Mouse (Mus musculus) heart, postnatal 0 days (tissue): Measurements from ENCODE around the gene T. TPM values are rescaled to one million over a fixed set of nuclear protein-coding genes. Genes with fewer than 3 reads are reported as not detected.
"Not testable (repeated sequence)": the region's sequence is repeated elsewhere in the genome, so short reads cannot be mapped to it uniquely, and the experiment has no call there.

ENCODE experiments used
- ATAC-seq: fragments of 200-750 bp; cut with Nextera tagmentation; 2 replicates; pipeline ENCODE4 v1.8.0; 2017; ENCODE audit warnings: low read depth, moderate number of reproducible peaks, moderate library complexity; ENCODE audit not compliant: insufficient read depth
- DNase-seq: peaks from one replicate; pipeline ENCODE4 v3.0.0-alpha.2; 2016; ENCODE audit warnings: low spot score
- H3K27ac ChIP-seq: fragments of 300-500 bp; sonication (generic); 2 replicates; pipeline ENCODE4 v1.5.1; 2014; ENCODE audit warnings: low read depth, mild to moderate bottlenecking
- H3K27me3 ChIP-seq: fragments of 300-500 bp; sonication (generic); 2 replicates; pipeline ENCODE4 v1.6.1; 2014; ENCODE audit warnings: low read length, mixed read lengths; ENCODE audit not compliant: control insufficient read depth, insufficient read depth
- H3K36me3 ChIP-seq: fragments of 300-500 bp; sonication (generic); replicated peaks from 2 replicates; pipeline ENCODE4 v1.6.1; 2014; ENCODE audit warnings: low read length, mixed read lengths; ENCODE audit not compliant: control insufficient read depth, insufficient read depth
- H3K4me1 ChIP-seq: fragments of 300-500 bp; sonication (generic); 2 replicates; pipeline ENCODE4 v1.6.1; 2014; ENCODE audit warnings: antibody characterized with exemption; ENCODE audit not compliant: control insufficient read depth, insufficient read depth
- H3K4me2 ChIP-seq: fragments of 300-500 bp; sonication (generic); 2 replicates; pipeline ENCODE4 v1.6.1; 2014; ENCODE audit warnings: low read depth, mild to moderate bottlenecking, low read length, moderate library complexity
- H3K4me3 ChIP-seq: fragments of 300-500 bp; sonication (generic); 2 replicates; pipeline ENCODE4 v1.5.1; 2014; ENCODE audit warnings: low read depth, low read length
- H3K9ac ChIP-seq: fragments of 300-500 bp; sonication (generic); replicated peaks from 2 replicates; pipeline ENCODE4 v1.6.1; 2014; ENCODE audit warnings: low read depth, low read length, mixed read lengths
- H3K9me3 ChIP-seq: fragments of 300-500 bp; sonication (generic); replicated peaks from 2 replicates; pipeline ENCODE4 v1.6.1; 2016; ENCODE audit warnings: low read length; ENCODE audit not compliant: control insufficient read depth
- CTCF ChIP-seq: IDR thresholded peaks from 2 replicates; pipeline ENCODE4 v1.5.1; 2016; ENCODE audit warnings: antibody characterized with exemption, control low read depth, low read depth
- EP300 ChIP-seq: IDR thresholded peaks from 2 replicates; pipeline ENCODE4 v1.6.1; 2016; ENCODE audit warnings: antibody characterized with exemption, low read depth
- WGBS: fragments of 180-500 bp; shearing (Covaris S2); extraction: QIAGEN DNeasy Blood & Tissue Kit; methylation state at CpG from one replicate; pipeline ENCODE4 v1.1.7; 2014; 5-methylcytosine and 5-hydroxymethylcytosine counted together
- polyA plus RNA-seq: library from polyadenylated mRNA; unstranded; fragments of >200 nt; fragmentation: Nextera tagmentation; extraction: Ambion mirVana; gene quantifications from 2 replicates; pipeline ENCODE4 v1.2.1, GENCODE M21; 2015
- total RNA-seq: library from RNA; depleted of rRNA; stranded (reverse); fragments of >200 nt; gene quantifications from 2 replicates; pipeline ENCODE4 v1.2.3, GENCODE M21; 2014; ENCODE audit warnings: low replicate concordance

The T gene
- total and polyA plus RNA-seq, 2 experiments from 2014 or later, result 0.12 TPM; not detected in 1

DNA sequence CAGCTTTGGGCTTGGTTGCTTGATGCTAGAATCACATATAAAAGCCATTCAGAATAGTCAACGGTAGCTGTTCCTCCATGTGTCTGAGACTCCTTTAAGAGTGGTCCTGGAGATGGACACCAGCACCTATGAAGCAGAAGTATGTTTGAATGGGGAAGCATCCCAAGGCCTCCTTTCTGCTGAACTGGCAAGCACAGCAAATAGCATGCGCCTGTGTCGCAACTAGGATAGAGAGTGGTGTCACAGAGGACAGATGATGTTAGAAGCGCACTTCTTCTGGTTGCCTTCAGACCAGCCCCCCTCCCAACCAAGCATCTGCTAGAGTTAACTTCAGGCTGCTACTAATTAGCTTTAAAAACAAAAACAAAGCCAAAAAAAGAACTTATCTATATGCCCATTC is 43.7 kb upstream of the T start:
- H3K4me1 ChIP-seq, result no peaks in the 10 kb centered on the region
- no peak overlapping the region for H3K27ac ChIP-seq
- no peaks in the 10 kb centered on the region for H3K9me3 ChIP-seq
- H3K4me3 ChIP-seq, result no peak overlapping the region
- 52% methylated on average over 4 of the region's 4 CpGs for WGBS
- DNase-seq (no peak), ATAC-seq (no peak)
- peaks cover 33% of the 10 kb centered on the region for H3K27me3 ChIP-seq
- no peaks in the 10 kb centered on the region for H3K36me3 ChIP-seq
- no peak for TF ChIP-seq CTCF
- no peak for TF ChIP-seq EP300
- no peak overlapping the region for H3K4me2 ChIP-seq
- H3K9ac ChIP-seq, result no peak overlapping the region

DNA sequence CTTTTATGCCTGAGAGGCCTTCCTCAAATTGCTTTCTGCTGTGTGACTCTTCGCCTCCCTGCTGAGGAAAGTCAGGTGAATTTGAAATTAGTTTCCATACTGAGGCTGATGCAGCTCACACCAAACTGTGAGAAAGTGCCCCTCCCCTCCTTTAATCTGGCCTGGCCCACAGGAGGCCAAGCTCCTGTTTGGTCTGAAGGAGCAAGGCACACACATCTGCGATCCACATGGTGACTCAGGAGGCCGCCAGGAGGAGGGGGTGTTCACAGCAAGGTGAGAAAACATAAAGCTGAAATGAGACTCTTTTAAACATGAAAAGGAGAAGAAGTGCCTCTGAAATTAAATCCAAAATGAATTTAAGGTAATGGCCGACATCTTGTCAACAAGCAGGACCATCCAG is 37.9 kb upstream of the T start:
- Histone ChIP-seq H3K27me3 (no peaks in the 10 kb centered on the region), H3K4me3 (no peak overlapping the region), H3K36me3 (no peaks in the 10 kb centered on the region), H3K4me2 (no peak overlapping the region), H3K9me3 (no peaks in the 10 kb centered on the region), H3K9ac (no peak overlapping the region), H3K27ac (no peak overlapping the region), H3K4me1 (no peaks in the 10 kb centered on the region)
- ATAC-seq (no peak), DNase-seq (no peak)
- WGBS, result 73% methylated on average over 4 of the region's 4 CpGs
- TF ChIP-seq CTCF, result no peak
- no peak for TF ChIP-seq EP300

DNA sequence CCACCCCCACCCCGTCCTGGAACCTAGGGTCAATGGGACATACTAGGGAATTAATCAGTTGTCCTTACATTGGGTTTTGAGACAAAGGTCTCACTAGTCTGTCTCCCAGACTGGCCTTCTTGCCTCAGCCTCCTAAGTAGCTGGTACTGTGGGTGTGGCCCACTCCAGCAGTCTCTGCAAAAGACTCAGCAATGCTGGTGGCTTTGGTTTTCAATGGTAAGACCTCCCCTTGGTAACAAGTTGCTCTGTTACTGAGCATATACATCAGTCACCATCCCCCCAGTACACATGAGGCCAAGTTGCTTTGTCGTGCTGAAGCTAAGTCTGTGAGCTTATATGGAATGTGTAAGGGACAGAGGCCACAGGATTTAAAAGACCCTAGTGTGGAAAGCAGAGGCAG is 36.3 kb upstream of the T start:
- no peak overlapping the region for H3K9ac ChIP-seq
- H3K27me3 ChIP-seq, result no peaks in the 10 kb centered on the region
- 58% methylated on average over 2 of the region's 2 CpGs for WGBS
- no peak overlapping the region for H3K4me3 ChIP-seq
- no peaks in the 10 kb centered on the region for H3K36me3 ChIP-seq
- no peaks in the 10 kb centered on the region for H3K9me3 ChIP-seq
- TF ChIP-seq CTCF (no peak), EP300 (no peak)
- H3K4me1 ChIP-seq, result no peaks in the 10 kb centered on the region
- no peak overlapping the region for H3K27ac ChIP-seq
- DNase-seq (no peak), ATAC-seq (no peak)
- H3K4me2 ChIP-seq, result no peak overlapping the region

DNA sequence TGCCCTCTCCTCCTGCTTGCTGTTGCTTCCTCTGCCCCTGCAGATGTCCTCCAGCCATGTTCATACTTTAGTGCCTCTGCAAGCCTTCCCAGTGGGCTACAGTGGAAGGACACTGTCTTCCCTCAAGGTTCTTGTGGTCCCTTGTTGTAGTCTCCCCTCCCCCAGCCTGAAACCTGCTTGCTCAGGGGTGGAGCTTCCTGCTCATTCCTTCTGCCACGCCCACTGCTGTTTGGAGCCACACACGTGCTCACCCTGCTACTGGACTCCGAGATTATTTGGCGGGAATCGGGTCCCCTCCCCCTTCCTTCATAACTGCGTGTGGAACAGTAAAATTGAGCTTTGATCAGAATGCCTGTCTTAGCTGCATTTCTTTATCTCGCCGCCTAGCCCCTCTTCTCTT is 30.3 kb upstream of the T start:
- not testable (repeated sequence) for H3K9me3 ChIP-seq, H3K9ac ChIP-seq, H3K4me2 ChIP-seq, DNase-seq, H3K27me3 ChIP-seq, H3K36me3 ChIP-seq, H3K4me3 ChIP-seq, H3K4me1 ChIP-seq, H3K27ac ChIP-seq, ATAC-seq
- 31% methylated on average over 6 of the region's 8 CpGs for WGBS

DNA sequence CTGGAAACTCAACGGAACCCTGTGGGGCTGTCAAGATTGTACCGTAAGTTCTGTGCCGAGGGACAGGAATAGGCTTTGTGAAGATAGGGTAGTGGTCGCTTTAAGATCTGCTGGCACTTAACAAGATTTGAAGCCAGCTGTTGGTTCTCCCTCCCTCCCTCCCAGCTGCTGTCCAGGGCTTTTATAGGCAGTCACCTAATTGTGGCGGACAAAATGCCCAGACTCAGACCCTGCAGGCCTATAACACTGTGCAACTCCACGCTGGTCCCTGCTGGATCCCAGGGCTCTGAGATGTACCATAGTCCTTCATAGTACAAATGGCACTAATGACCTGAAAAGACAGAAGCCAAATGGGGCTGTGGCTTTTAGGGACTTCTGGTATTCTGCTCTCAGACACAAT is 27.9 kb upstream of the T start:
- no peak overlapping the region for H3K4me2 ChIP-seq
- H3K27me3 ChIP-seq, result no peaks in the 10 kb centered on the region
- no peaks in the 10 kb centered on the region for H3K9me3 ChIP-seq
- WGBS, result 41% methylated on average over 6 of the region's 6 CpGs
- no peak overlapping the region for H3K9ac ChIP-seq
- no peak overlapping the region for H3K4me3 ChIP-seq
- H3K27ac ChIP-seq, result no peak overlapping the region
- no peaks in the 10 kb centered on the region for H3K36me3 ChIP-seq
- ATAC-seq (no peak), DNase-seq (no peak)
- H3K4me1 ChIP-seq, result no peaks in the 10 kb centered on the region
- TF ChIP-seq EP300, result no peak
- no peak for TF ChIP-seq CTCF

DNA sequence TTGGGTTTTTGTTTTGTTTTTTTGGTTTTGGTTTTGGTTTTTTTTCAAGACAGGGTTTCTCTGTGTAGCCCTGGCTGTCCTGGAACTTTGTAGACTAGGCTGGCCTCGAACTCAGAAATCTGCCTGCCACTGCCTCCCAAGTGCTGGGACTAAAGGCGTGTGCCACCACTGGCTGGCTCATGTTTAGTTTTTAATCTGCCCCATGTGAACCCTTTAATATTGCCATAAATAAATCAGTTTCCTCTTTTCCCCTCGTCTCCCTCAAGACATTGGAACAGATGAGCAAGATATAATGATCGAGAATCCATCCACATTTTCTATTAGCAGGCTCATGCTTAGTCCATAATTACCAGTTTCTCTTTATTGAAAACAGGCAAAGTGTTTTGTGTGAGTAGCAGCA is 26.2 kb upstream of the T start:
- not testable (repeated sequence) for H3K9me3 ChIP-seq, H3K36me3 ChIP-seq, H3K9ac ChIP-seq, H3K4me1 ChIP-seq, H3K4me2 ChIP-seq, ATAC-seq, H3K4me3 ChIP-seq, H3K27me3 ChIP-seq, H3K27ac ChIP-seq, DNase-seq
- 70% methylated on average over 4 of the region's 4 CpGs for WGBS
